Mouse (Mus musculus) lung, postnatal 4 days (tissue): ENCODE results near the gene Batf.
A peak's percentile ranks its signal among the peaks of the same experiment; 100 is the strongest.
"Not testable (repeated sequence)": the region's sequence is repeated elsewhere in the genome, so short reads cannot be mapped to it uniquely, and the experiment has no call there.

Source experiments
- DNase-seq, 2 experiments: peaks; one replicate each; pipeline ENCODE4 v3.0.0; 2021

Gene Batf

DNA sequence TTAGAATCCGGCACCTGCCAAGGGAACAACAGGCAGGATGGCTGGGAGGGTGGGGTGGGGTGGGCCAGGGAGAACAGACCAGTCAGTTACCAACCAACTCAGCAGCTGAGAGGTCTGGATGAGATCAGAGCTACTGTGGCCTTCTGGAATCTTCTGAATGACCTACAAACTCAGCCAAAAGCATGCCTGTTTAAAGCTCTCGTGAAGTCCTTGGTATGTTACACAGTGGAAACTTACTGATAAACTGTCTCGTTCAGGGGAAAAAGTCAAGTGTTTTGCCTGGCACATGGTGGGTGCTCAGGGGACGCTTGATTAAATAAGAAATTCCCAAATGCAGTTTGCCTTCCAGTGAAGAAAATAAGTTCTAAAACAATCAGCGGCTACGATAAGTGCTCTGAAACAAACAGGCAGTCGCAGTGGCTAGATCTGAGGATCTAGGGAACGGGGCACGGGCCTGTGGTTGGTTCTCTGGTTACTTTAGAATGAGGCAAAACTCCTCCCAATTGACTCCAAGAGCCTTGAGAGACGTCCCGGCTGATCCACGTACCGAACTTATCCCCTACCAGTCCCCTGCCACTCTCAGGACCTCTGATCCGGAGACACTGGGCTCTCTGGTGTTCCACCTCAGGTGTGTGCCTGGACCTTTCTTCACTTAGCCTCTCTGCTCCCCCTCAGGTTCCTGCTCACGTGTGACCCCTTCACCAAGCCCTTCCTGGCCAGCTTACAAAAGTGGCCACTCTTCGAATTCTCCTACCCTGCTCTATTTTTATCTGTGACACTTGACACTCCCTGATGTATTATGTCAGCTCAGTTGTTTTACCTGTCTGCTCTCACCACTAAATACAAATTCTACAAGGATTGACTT lies 1.8 kb upstream of the Batf start:
- peak; percentile 34 to 54 for DNase-seq

DNA sequence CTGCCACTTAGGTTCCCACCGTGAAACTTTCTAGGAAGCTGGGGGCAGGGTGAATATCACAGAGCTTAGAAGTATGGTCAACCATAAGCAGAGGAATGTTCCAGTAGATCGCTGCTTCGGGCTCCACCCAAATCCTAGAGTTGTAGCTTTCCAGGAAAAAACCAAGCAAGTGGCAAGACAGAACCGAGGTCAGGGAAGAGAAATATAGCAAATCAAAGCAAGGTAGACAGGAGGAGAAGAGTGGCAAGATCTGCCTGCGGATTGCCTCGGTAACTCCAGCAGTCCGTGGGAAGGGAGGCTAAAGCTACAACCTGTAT lies 706 bp downstream of the Batf start:
- no peak for DNase-seq

DNA sequence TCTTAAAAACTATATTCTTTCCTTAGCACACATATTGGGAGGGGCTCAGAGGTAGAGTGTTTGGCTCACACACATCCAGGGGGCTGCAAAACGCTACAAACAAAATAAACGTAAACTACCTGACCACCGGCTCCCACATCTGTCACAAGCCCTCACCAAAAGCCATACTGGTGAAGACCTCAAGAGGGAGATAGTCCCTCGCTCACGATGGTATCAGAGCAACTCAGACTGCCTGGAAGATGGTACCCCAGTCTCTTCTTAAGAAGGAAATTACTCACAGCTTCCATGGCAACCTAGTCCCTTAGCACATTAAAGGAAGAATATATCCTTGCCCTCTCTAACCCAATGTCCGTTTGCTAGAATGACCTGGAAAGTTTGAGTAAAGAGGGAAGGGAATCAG lies 1.4 kb downstream of the Batf start:
- DNase-seq, result peak in 1 of 2 experiments; percentile 19

DNA sequence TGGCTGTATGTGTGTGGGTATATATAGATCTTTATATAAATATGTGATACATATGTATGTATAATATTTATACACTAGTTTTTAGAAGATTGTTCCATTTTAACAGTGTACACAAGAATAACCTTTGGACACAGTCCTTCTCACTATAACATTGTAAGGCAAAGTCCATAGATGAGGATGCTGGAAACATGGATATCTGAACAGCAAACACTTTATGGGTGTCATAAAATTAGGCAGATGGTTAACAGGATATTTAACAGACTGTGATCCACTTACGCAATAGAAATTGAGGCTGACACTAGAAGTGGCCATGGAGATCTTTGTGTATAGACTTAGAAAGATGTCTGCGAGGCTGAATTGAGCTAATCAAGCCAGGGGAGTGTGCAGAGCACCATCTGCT lies 9.3 kb downstream of the Batf start:
- no peak for DNase-seq

DNA sequence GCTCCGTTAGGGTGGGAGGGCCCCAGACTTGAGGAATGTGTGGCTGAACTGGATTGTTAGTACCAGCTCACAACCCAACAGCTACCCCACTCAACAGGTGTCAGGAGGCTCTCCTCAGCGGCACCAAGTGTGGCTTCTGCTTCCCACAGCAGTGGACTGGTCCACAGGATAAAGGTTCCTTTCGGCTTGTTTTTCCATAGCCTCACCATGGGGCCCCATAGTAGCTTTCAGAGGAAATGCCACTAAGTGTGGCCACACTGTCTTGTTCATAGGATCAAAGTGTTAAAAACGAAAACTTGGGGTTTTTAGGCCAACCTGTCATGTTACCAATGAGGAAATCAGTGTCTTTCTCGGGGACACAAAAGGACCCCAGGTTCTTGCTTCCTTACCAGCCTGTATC lies 10.0 kb downstream of the Batf start:
- DNase-seq, result no peak

DNA sequence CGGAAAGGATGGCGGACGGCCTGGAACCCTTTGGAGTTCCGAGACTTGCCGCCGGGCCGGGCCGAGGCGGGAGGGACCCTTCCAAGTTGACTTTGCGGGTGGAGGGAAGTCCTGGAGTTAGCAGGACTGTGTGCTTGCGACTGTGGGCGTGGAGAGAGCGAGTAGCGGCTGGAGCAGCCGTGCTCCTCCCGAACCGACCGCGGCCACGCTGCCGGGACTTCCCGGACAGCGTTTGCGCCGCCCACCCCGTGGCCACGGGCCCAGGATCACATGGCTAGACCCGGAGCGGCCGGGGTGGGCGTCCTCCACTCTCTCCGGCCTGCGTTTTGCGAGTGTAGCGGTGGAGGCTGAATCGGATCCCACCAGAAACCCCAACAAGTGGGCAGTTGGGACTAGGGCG lies 11.7 kb downstream of the Batf start:
- DNase-seq, result not testable (repeated sequence)

DNA sequence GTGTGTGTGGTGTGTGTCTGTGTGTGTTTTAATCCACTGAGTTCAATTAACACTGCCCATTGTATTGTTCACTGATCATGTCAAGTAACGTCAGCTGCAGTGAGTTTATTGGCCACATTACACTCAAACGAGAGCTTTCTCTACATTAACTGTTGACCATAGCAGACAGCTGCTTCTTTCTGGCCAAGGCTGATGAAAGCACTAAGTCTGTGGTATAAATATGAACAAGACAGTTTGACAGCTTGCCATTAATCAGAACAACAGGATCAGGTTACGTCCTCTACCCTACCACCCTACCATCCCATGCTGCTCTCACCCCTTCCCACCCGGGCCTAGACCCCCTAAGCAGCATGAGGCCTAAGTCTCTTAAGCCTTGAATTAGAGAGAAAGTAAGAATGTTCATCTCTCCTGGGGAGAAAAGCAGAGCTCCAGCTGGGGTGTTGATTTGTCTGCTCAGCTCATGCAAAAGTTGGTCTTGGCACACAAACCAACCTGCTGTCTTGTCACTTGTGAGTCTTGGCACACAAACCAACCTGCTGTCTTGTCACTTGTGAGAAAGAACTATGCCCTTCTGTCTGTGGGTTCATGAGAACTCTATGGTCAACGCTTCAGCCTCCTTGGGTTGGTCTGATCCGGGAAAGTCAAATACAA lies 13.8 kb downstream of the Batf start:
- no peak for DNase-seq

DNA sequence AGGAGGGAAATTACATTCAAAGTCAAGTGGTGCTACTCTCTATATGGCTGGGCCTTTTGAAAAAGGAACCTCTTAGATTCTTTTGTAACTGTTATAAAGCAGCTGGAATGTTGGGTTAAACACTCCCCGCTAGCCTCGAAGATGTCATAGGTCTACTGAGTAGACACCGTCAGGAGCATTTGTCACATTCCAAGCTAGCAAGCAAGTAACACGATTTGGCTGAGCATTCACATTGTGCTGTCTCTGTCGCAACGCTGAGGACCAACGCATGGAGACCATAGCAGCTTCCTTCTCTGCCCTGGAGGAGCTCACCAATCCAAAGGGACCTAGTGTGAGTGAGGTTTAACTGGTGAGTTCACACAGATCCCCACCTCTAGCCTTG lies 14.4 kb downstream of the Batf start:
- peak in 1 of 2 experiments; percentile 55 for DNase-seq

DNA sequence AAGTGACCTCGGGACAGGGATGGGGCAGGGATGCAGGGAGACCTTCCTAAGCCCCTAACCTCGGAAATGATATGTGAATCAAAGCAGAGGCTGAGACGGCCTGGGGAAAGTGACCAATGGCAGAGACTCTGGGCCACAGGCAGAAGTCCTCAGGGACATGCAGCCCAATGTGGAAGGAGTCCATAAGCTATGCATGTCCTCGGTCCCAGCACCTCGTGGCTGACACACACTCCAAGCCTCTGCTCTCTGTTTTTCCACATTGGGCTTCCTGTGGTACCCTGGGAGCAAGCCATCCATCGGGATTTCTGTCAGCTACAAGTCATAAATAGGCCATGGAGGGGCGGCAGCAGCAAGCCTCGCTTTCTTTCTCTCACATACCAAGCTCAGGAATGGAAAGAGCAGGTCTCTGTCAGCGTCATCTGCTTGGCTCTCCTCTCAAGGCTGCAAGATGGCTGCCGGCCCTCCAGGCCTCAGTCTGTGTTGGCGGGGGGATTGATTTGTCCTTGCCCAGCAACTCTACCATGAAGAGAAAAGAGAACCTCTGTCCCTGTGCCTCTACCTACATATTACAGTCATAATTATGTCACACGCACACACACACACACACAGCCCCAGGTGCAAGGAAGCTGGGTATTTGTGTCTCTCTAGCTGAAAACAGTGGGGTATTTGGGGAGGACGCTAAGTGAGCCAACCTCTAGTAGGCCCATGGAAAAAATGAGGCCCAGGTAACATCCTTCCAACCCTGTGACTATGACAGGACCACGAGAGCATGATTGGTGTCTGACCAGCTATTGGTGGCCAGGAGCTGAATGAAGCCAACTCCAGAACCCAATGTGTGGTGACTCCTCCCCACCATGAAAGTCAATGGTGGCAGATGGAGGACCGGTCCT lies 15.9 kb downstream of the Batf start:
- no peak for DNase-seq

DNA sequence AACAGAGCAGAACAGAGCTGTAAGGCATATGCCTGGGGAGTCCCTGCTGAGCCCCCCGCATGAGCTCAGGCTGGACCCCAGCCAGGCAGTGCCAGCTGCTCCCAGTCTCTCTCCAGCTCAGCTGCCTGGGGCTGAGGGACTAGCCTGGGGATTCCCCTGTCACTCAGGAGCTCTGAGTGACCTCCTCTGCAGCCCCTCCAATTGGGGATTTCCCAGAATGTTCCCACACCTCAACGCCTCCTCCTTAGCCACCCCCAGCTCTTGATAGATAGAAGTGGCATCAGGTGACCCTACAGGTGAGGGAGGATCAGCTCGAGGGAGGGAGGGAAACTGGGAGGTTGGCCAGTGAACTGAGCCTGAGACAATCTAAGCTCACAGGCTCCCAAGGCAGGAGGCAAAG lies 17.0 kb downstream of the Batf start:
- DNase-seq, result peak in 1 of 2 experiments; percentile 42

DNA sequence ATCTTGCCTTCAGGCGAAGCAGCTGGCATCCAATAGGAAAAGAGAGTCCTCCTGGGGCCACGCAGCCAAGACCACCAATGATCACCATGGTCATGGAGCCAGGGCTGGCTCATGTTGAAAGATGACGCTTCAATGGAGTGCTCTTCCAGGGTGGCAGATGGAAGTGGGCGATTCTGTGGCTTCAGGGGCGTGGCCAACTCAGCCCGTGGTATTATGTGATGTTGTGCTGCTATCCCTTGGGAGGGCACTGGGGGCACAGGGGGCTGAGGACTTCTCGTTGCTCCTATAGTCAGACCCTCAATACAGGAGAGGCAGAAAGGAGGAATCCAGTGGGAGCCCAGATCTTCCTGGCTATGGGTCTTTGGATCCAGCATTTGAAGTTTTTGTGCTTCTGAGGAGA lies 18.1 kb downstream of the Batf start:
- peak in 1 of 2 experiments; percentile 38 for DNase-seq

DNA sequence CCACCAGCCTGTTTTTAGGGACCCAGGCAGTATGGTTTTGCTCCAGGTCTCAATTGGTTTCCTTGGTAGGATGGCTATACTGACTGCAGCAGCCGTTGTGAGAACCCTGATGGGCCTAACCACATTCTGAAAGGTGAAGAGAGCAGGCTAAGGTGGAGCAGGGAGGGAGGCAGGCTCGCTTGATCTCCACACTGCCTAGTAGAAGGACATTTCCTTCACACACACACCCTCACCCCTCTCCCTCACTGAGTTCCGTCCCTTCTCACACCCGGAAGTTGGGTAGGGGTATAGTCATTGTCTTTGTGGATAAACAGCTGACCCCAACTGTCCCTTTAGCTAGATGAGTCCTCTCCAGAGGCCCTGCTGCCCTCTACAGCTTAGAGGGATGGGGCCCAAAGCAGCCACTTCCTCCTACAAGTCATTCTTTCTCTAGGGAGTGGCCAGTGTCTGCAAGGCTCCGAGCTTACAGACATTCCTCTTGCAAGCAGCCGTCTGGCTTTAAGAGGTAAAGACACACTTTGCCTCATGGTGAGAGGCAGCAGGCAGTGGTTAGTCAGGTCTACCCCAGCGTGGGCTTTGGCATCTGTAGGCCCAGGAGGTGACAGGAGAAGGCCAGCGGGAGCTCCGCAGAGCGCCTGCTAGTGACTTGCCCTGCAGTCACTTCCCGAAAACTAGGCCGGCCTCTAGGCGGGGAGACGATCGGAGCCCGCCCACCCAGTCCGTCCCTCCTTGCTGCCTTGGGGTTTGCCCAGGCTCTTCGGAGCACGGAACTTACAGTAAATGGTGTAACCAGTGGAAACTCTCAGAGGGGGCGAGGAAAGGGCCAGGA lies 18.7 kb downstream of the Batf start:
- peak; percentile 92 to 93 for DNase-seq

DNA sequence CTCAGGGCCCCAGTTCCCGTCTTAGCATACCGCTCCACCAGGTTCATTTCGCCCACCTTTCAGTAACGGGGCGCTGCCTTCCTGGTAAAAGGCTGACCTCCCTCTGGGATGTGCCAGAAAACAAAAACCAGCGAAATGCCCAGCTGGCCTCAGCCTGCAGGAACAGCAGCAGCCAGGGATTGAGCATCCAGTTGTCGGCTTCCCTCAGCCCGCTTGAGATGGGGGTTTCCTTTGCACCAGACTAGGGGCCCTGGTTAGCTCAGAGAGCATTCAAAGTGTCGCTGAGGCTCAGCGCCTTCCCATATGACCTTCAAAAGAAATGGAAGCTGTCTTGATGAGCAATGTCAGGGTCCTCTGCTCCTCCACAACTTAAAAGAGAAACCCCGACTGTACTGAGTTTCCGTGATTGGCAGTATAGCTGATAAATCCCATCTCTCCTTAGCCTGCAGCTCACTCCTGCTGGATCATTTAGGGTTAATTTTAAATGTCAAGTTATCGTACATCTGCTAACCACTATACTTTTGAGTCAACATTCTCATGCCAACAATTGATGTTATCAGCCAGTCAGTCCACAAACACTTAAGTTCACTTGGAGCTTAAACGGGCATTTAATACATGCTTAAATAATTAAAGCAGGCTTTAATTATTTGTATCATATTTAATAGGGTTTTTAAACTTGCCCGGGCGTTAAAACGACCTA lies 19.5 kb downstream of the Batf start:
- DNase-seq, result no peak

DNA sequence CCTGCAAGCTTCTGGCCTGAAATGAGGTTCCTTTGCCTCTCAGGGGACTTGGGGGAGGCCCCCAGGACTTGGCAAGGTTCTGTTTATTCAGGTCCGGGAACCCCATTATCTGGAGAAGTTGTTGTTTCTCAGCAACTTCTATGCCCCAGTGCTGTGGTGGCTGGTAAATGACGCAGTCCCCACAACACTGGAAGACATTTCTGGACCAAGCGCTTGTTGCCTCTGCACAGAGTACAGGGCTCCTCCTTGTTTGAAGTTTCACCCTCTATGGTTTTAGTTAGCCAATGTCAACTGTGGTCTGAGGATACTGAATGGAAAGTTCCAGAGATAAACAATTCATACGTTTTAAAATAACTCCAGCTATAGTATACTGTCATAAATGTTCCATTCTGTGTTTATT lies 20.4 kb downstream of the Batf start:
- DNase-seq, result no peak

DNA sequence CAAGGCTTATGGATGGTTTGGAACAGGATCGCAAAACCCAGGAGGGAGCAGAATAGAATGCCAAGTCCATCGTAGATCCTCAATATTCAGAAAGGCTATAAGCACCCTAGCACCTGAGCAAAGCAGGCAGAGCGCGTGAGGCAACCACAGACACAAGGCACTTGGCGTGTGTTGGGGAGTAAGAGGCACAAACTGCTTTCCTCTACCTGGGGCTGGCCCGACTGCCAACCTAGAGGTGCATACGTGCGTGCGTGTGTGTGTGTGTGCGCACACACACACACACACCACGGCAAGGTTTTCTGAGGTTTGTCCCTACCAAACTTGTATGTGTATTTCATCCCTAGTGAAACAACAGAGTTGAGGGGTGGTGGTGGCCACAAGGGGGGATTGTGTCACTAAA lies 20.9 kb downstream of the Batf start:
- DNase-seq, result no peak

DNA sequence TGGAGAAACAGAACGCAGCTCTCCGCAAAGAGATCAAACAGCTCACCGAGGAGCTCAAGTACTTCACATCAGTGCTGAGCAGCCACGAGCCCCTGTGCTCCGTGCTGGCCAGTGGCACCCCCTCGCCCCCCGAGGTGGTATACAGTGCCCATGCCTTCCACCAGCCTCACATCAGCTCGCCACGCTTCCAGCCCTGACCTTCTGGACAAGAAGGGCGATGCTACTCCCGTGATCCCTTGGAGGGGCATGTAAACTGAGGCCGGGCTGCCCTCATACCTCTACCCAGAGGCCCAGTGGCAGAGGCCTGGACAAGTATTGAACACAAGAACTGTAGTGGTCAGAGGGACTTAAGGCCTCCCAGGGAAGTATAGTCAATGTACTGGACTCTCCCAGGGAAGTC lies 22.1 kb downstream of the Batf start:
- DNase-seq, result no peak

DNA sequence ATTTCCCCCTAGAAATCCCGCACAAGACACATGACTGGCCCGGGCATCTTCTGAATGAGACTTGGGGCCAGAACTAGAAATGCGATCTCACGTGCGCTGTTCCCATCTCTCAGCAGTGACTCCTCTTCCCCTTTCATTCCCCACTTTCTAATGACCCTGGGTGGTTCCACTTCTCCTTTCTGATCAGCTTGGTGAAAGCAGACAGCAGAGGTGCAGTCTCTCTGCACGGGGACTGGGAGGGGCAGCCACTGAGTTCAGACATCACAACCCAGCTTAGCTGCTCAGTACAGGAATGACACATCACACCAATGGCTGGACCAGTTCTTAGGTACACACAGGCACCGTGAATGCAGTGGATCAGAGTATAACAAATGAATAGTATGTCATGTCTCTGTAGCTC lies 24.2 kb downstream of the Batf start:
- peak in 1 of 2 experiments; percentile 56 for DNase-seq

DNA sequence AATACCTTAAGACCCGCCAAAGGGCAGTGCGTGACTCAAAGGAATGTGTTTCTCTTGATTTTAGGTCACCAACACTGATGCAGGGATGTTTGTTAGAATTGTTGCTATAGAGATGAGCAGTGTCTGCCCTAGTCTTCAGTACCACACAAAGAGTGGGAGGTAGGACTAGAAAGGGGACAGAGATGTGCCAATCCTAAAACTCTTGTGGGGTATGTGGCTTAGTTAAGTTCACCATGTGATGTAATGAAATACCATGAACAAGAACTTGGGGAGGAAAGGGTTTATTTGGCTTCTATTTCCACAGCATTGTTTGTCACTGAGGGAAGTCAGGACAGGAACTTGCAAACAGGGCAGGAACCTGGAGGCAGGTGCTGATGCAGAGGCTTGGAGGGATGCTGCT lies 26.1 kb downstream of the Batf start:
- no peak for DNase-seq

DNA sequence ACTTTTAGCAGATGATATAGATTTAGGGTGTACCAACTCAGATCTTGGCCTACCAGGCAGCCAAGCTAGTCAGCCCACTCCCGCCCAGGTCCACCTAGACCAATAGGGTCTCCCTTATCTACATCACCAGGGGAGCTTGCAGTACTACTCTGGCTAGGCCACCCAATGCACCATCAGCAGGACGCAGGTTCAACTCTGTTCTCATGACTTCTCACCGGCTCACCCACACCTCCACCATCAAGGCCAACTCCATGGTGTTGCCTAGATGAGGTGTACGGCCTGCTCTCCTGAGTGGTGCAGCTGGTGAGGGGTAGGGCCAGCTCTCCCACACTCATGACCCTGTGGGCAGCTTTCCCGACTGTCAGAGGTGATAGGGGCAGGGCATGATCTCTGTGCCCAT lies 27.7 kb downstream of the Batf start:
- DNase-seq, result no peak

DNA sequence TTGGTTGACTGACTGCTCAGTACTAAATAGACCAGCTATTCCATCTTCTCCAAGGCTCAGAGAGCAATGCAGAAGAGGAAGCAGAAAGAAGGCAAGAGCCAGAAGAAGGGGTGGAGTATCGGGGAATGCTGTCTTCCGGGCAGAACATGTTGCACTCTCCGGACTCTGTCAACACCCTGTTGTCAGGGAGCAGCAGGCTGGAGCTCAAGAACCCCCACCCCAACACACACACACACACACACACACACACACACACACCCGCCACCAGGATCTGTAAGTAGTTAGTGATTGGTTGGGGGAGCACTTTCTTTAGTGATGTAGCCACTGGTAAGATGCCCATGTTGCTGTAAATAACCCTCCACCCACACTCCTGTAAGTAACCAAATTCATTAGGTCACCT lies 38.8 kb downstream of the Batf start:
- DNase-seq, result no peak

DNA sequence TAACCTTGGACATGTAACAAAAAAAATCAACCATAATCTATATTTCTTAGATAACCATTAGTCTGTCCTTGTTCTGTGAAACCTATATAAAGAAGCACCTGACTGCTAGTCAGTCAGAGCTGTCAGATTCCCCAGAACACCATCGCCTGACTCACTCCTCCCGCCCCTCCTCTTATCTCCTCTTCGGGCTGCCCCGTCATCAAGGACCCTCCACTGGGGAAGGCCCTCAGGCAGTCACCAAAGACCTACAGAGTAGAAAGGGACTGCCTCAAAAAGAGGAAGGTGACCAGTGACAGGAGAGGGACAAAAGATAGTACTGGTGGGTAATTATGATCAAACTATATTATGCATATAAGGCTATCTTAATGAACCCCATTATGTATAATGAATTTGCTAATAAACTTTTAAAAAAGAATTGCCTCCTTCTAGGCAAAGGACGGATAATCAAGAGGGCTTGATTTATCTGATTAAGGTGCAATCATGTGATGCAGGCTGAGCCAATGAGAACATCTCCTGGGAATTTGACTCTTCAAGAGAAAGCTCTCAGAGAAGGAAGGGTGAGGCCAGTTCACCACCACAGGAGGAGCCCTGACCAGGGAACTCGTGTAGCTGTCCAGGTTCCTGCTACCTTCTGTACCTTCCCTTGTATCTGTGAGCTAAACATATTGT lies 40.4 kb downstream of the Batf start:
- DNase-seq, result no peak

DNA sequence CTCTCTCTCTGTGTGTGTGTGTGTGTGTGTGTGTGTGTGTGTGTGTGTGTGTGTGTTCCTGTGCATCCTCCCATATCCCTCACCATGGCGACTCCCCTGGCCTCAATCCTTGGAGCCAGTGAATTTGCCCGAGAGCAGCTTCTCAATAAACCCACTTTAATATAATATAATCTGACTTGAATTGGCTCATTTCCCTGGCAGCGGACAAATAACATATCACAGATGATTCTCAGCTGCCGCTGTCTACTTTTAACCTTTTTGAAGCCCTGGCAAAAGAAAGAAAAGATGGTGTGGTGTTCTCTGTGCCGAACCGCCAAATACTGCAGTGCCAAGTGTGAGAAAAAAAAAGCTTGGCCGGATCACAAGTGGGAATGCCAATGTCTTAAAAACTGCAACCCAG lies 41.7 kb downstream of the Batf start:
- no peak for DNase-seq
